Mouse (Mus musculus) ES-E14 (cell line): ENCODE data around the gene Mia2. TPM values are rescaled to one million over a fixed set of nuclear protein-coding genes. Genes with fewer than 3 reads are reported as not detected.

Experiments used
- DNase-seq: peaks from one replicate; pipeline ENCODE4 v3.0.0-alpha.2; 2013; ENCODE audit warnings: low read depth, low spot score
- H3K27ac ChIP-seq: 2 replicates; pipeline ENCODE4 v1.5.1; 2012; ENCODE audit warnings: low read depth, mild to moderate bottlenecking, low read length, moderate library complexity, mixed read lengths; ENCODE audit not compliant: poor library complexity, insufficient read depth, severe bottlenecking
- H3K36me3 ChIP-seq: 2 replicates; pipeline ENCODE4 v1.6.1; 2012; ENCODE audit warnings: mild to moderate bottlenecking, low read length, moderate library complexity, mixed read lengths; ENCODE audit not compliant: control insufficient read depth, poor library complexity, insufficient read depth, severe bottlenecking
- H3K4me1 ChIP-seq, 2 experiments: fragments of 150-350 bp in 1 of 2; sonication (generic) in 1 of 2; 2 replicates each; pipeline ENCODE4 v1.6.1; 2012; ENCODE audit warnings: low read length in 2 of 2, mild to moderate bottlenecking in 1 of 2, mixed read lengths in 1 of 2; ENCODE audit not compliant: control insufficient read depth in 2 of 2, insufficient read depth in 2 of 2, poor library complexity in 1 of 2
- H3K4me3 ChIP-seq, 2 experiments: fragments of 150-350 bp in 1 of 2; sonication (generic) in 1 of 2; 2 replicates each; pipeline ENCODE4 v1.5.1; 2012; ENCODE audit warnings: low read length in 2 of 2, low read depth in 1 of 2, mild to moderate bottlenecking in 1 of 2, mixed read lengths in 1 of 2; ENCODE audit not compliant: insufficient read depth in 1 of 2, poor library complexity in 1 of 2, severe bottlenecking in 1 of 2
- H3K9ac ChIP-seq: 2 replicates; pipeline ENCODE4 v1.6.1; 2012; ENCODE audit warnings: low read depth, mild to moderate bottlenecking, low read length, mixed read lengths; ENCODE audit not compliant: poor library complexity, insufficient read depth, severe bottlenecking
- H3K9me3 ChIP-seq: fragments of 150-350 bp; sonication (generic); 2 replicates; pipeline ENCODE4 v1.6.1; 2012; ENCODE audit warnings: low read depth, mild to moderate bottlenecking, low read length; ENCODE audit not compliant: control insufficient read depth, insufficient read depth
- CHD2 ChIP-seq: IDR thresholded peaks from 2 replicates; pipeline ENCODE4 v1.6.1; 2014; ENCODE audit warnings: mild to moderate bottlenecking, low read depth, low read length, inconsistent platforms
- HCFC1 ChIP-seq: IDR thresholded peaks from 2 replicates; pipeline ENCODE4 v1.6.1; 2012; ENCODE audit warnings: low read length, inconsistent platforms, borderline replicate concordance; ENCODE audit not compliant: insufficient read depth
- MAFK ChIP-seq: IDR thresholded peaks from 2 replicates; pipeline ENCODE4 v1.6.1; 2014; ENCODE audit warnings: mild to moderate bottlenecking, low read depth, low read length, inconsistent platforms; ENCODE audit not compliant: insufficient read depth
- ZC3H11A ChIP-seq: IDR thresholded peaks from 2 replicates; pipeline ENCODE4 v1.6.1; 2012; ENCODE audit warnings: low read depth, mild to moderate bottlenecking, inconsistent platforms, low read length, borderline replicate concordance
- ZNF384 ChIP-seq: IDR thresholded peaks from 2 replicates; pipeline ENCODE4 v1.6.1; 2012; ENCODE audit warnings: low read depth, low read length, inconsistent platforms
- in situ Hi-C, 2 experiments: fragments of 600-800 bp; cut with MboI; formaldehyde crosslinking; loops; one replicate each; pipeline ENCODE4 v1.15.1; 2025; ENCODE audit warnings: low sequenced_read_pairs in 2 of 2, inconsistent platforms in 1 of 2; ENCODE audit not compliant: unreplicated experiment in 2 of 2
- total RNA-seq: library from RNA; depleted of rRNA; stranded (reverse); fragments of 300-350 nt; gene quantifications from 2 replicates; pipeline ENCODE4 v1.2.3, GENCODE M21; 2012

The Mia2 gene
- total RNA-seq, 1 experiment = 45.8 TPM

DNA sequence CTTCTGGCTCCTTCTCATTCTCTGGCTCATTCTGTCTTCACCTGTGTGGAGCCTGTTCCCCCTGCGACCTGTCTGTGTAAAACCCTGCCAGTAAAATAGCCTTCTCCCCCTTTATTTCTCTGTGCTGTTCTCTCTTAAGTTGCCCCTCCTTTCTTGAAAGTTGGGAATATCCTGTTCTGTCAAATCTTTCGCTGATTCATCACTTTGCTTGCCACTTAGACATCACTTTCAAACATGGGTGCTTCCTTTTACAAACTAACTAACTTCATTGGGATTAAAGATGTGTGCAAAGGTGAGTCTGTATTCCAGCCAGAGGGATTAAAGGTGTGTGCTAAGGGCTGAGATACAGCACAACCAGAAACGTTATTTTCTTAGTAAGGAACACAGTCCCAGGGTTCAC is 98.0 kb downstream of the Mia2 start:
- TF ChIP-seq CHD2 (no peak), HCFC1 (no peak), MAFK (peak; percentile 58; the same call in 1 of the 2 replicates)
- Histone ChIP-seq H3K36me3 (0 out of 2 replicates have a peak, but pooled peaks cover 2% of the 10 kb centered on the region), H3K9ac (no peak overlapping the region), H3K4me3 (no peak overlapping the region), H3K27ac (no peak overlapping the region), H3K4me1 (no peaks in the 10 kb centered on the region), H3K9me3 (no peaks in the 10 kb centered on the region)
- no peak for DNase-seq
- in situ Hi-C loops = no loop called here

DNA sequence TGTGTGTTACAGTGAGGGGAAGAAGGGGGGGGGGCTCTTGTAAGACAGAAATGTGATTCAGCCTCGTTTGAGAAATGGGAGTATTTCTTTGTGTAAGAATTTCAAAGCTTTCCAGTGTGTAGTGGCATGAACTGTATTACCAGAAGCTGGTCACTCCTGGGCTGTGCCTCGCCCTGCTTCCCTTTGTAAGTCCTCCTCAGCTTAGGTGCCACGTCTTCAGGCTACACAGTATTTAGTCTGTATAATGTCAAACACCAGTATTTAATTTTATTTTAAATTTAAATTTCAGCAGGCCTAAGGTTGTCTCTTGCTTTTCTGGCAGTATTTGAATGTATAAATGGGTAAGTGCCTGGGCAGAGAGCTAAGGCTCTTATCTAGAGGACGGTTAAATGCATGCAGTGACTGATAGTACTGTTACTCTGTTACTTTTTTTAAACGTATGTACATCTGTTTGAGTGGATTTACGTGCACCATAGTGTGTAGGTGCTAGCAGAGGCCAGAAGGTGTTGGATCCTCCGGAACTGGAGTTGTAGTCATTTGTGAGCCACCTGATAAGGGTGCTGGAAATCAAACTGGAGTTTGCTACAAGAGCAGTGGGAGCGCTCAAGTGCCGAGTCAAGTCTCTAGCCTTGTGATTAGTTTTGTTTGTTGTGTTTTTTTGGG is 98.9 kb downstream of the Mia2 start:
- no peaks in the 10 kb centered on the region for H3K9me3 ChIP-seq
- H3K4me1 ChIP-seq = no peaks in the 10 kb centered on the region
- no peak overlapping the region for H3K9ac ChIP-seq
- no peak for TF ChIP-seq ZC3H11A
- no peak for TF ChIP-seq MAFK
- no peak for TF ChIP-seq ZNF384
- no peak for TF ChIP-seq HCFC1
- TF ChIP-seq CHD2 = no peak
- DNase-seq = no peak
- in situ Hi-C loops = no loop called here
- no peak overlapping the region for H3K4me3 ChIP-seq
- peaks cover 3% of the 10 kb centered on the region; the same call in 1 of the 2 replicates for H3K36me3 ChIP-seq
- H3K27ac ChIP-seq = no peak overlapping the region

GRCm38 (mm10) chr12:59195065-59195464 is 99.5 kb downstream of the Mia2 start:
- H3K36me3 ChIP-seq = peaks cover 4% of the 10 kb centered on the region; the same call in 1 of the 2 replicates
- H3K9ac ChIP-seq = no peak overlapping the region
- H3K27ac ChIP-seq = no peak overlapping the region
- no peak overlapping the region for H3K4me3 ChIP-seq
- no peaks in the 10 kb centered on the region for H3K4me1 ChIP-seq
- TF ChIP-seq HCFC1 = no peak
- TF ChIP-seq ZC3H11A = no peak
- no peak for TF ChIP-seq ZNF384
- no peak for TF ChIP-seq MAFK
- TF ChIP-seq CHD2 = no peak
- DNase-seq = no peak
- H3K9me3 ChIP-seq = no peaks in the 10 kb centered on the region
- in situ Hi-C loops = no loop called here

DNA sequence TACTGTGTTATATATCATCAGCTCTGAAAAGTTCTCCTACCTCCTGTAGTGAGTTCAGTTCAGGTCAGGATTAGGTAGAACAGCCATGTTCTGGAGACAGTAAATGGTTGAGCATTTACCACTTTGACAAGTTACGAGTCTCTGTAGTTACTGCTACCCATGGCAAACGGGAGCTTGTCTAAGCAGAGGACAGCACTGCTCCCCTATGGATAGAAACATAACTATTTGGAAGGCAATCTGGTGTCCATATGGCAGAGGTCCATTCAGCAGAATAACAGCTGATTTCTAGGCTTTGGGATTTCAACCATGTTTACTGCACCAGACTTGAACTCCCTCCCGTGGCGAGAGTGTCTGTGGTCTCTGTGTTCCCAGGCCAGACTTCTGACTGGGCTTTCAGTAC is 100.3 kb downstream of the Mia2 start:
- no peaks in the 10 kb centered on the region for H3K9me3 ChIP-seq
- TF ChIP-seq ZNF384 = no peak
- TF ChIP-seq ZC3H11A = no peak
- TF ChIP-seq CHD2 = no peak
- no peak for TF ChIP-seq HCFC1
- no peak for TF ChIP-seq MAFK
- no peak overlapping the region for H3K9ac ChIP-seq
- H3K4me3 ChIP-seq = no peak overlapping the region
- H3K27ac ChIP-seq = no peak overlapping the region
- H3K4me1 ChIP-seq = no peaks in the 10 kb centered on the region
- peaks cover 4% of the 10 kb centered on the region; the same call in 1 of the 2 replicates for H3K36me3 ChIP-seq
- in situ Hi-C loops = no loop called here
- DNase-seq = no peak

- H3K9me3 ChIP-seq = no peaks in the 10 kb centered on the region
- in situ Hi-C loops = no loop called here
- no peak for DNase-seq
- H3K27ac ChIP-seq = no peak overlapping the region
- TF ChIP-seq HCFC1 (no peak), MAFK (peak; percentile 81)
- H3K36me3 ChIP-seq = peaks cover 7% of the 10 kb centered on the region; the same call in 1 of the 2 replicates
- H3K4me1 ChIP-seq = no peaks in the 10 kb centered on the region
- H3K4me3 ChIP-seq = no peak overlapping the region
- H3K9ac ChIP-seq = no peak overlapping the region
These were observed 103.2 kb downstream of the Mia2 start for GRCm38 (mm10) chr12:59198750-59199149.
